Mouse (Mus musculus): ENCODE data around the gene Smagp. TPM values are rescaled to one million over a fixed set of nuclear protein-coding genes. Genes with fewer than 3 reads are reported as not detected.

Gene Smagp
- total and polyA plus RNA-seq, 2 experiments from 2014 or later: 4.3 to 5.8 TPM

DNA sequence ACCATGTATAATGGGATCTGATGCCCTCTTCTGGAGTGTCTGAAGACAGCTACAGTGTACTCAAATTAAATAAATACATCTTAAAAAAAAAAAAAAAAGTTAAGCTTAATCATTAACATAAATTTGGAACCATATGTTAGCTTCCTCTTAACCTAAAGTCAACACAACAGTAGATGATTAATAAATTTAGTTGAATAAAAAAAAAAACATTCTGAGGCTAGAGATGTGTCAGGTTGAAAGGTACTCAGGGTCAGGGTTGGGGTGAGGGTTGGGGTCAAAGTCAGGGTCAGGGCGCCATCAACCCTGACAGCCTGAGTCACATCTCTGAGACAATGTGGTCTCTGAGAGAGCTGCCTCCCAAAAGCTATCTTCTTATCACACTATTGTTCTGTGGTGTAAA, 17.5 kb upstream of the Smagp start:
- Histone ChIP-seq H3K9ac (replicated peaks; ENCODE audit: low read length) (no peak overlapping the region), H3K27me3 (ENCODE audit: insufficient read depth, low read length) (no peaks in the 10 kb centered on the region), H3K4me2 (ENCODE audit: low read depth, low read length) (no peak overlapping the region), H3K4me3 (ENCODE audit: low read length) (no peak overlapping the region), H3K4me1 (ENCODE audit: insufficient read depth, low read length) (no peaks in the 10 kb centered on the region), H3K9me3 (ENCODE audit: low read length) (no peaks in the 10 kb centered on the region), H3K27ac (no peak overlapping the region), H3K36me3 (ENCODE audit: insufficient read depth, low read length) (no peaks in the 10 kb centered on the region)
- TF ChIP-seq CTCF (IDR thresholded peaks at IDR 0.05; ENCODE audit: low read depth): no peak
- ATAC-seq: no peak
- WGBS: 89% methylated on average over 1 of the region's 1 CpGs
- DNase-seq (ENCODE audit: low spot score): no peak

- no peak for ATAC-seq
- Histone ChIP-seq H3K4me1 (ENCODE audit: insufficient read depth, low read length) (no peaks in the 10 kb centered on the region), H3K9me3 (ENCODE audit: low read length) (no peaks in the 10 kb centered on the region), H3K27ac (no peak overlapping the region), H3K4me2 (ENCODE audit: low read depth, low read length) (no peak overlapping the region), H3K36me3 (ENCODE audit: insufficient read depth, low read length) (no peaks in the 10 kb centered on the region), H3K9ac (replicated peaks; ENCODE audit: low read length) (no peak overlapping the region), H3K27me3 (ENCODE audit: insufficient read depth, low read length) (no peaks in the 10 kb centered on the region), H3K4me3 (ENCODE audit: low read length) (no peak overlapping the region)
- 85% methylated on average over 9 of the region's 9 CpGs for WGBS
- TF ChIP-seq CTCF (IDR thresholded peaks at IDR 0.05; ENCODE audit: low read depth): no peak
- DNase-seq (ENCODE audit: low spot score): no peak
These were observed 14.9 kb upstream of the Smagp start for GRCm38 (mm10) chr15:100651610-100652009.

DNA sequence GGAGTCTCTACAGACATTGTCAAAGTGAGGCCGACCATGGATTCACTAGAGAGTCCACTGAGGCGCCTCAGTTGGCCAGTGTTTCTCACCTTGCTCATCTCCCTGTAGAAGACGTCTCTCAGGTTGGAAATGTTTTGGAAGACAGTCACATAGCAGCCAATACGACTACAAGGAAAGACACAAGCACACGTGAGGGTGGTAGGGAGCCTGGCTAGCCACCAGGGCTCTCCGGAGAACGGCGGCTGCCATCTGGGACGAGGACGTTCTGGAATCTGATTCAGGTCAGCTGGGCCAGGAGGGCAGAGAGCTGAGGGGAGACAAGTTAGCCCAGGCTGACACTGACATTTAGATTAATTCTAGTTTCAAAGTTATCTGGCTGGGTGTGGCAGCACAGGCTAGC, 13.4 kb upstream of the Smagp start:
- ATAC-seq (no peak), DNase-seq (ENCODE audit: low spot score) (no peak)
- 83% methylated on average over 10 of the region's 10 CpGs for WGBS
- H3K9ac ChIP-seq (replicated peaks; ENCODE audit: low read length): no peak overlapping the region
- H3K9me3 ChIP-seq (ENCODE audit: low read length): no peaks in the 10 kb centered on the region
- H3K4me3 ChIP-seq (ENCODE audit: low read length): no peak overlapping the region
- no peaks in the 10 kb centered on the region for H3K4me1 ChIP-seq (ENCODE audit: insufficient read depth, low read length)
- H3K27me3 ChIP-seq (ENCODE audit: insufficient read depth, low read length): no peaks in the 10 kb centered on the region
- H3K27ac ChIP-seq: no peak overlapping the region
- no peaks in the 10 kb centered on the region for H3K36me3 ChIP-seq (ENCODE audit: insufficient read depth, low read length)
- no peak overlapping the region for H3K4me2 ChIP-seq (ENCODE audit: low read depth, low read length)
- TF ChIP-seq CTCF (IDR thresholded peaks at IDR 0.05; ENCODE audit: low read depth): no peak

DNA sequence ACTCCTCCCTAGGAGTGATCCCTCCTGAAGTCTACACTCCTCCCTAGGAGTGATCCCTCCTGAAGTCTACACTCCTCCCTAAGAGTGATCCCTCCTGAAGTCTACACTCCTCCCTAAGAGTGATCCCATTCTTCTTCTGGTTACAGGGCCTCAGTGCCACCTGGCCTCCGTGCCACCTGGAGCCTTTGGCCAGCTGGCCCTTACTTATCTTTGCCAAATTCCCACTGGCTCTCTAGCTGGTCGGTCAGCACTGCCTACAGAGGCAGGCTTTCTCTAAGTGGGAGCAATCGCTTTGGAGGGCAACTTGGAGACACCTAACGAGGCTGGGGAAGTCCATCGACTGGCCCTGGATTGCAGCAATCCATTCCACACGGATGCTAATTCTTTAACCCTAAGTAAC, 9.4 kb upstream of the Smagp start:
- no peak for DNase-seq (ENCODE audit: low spot score)
- ATAC-seq: no peak
- WGBS: 81% methylated on average over 6 of the region's 6 CpGs
- TF ChIP-seq CTCF (IDR thresholded peaks at IDR 0.05; ENCODE audit: low read depth): no peak
- Histone ChIP-seq H3K27ac (no peak overlapping the region), H3K27me3 (ENCODE audit: insufficient read depth, low read length) (no peaks in the 10 kb centered on the region), H3K4me1 (ENCODE audit: insufficient read depth, low read length) (no peaks in the 10 kb centered on the region), H3K9me3 (ENCODE audit: low read length) (no peaks in the 10 kb centered on the region), H3K9ac (replicated peaks; ENCODE audit: low read length) (no peak overlapping the region), H3K4me3 (ENCODE audit: low read length) (no peak overlapping the region), H3K36me3 (ENCODE audit: insufficient read depth, low read length) (no peaks in the 10 kb centered on the region), H3K4me2 (ENCODE audit: low read depth, low read length) (no peak overlapping the region)

GRCm38 (mm10) chr15:100642451-100642850, 5.7 kb upstream of the Smagp start:
- Histone ChIP-seq H3K4me2 (ENCODE audit: low read depth, low read length) (no peak overlapping the region), H3K27me3 (ENCODE audit: insufficient read depth, low read length) (peaks cover 9% of the 10 kb centered on the region), H3K9me3 (ENCODE audit: low read length) (no peaks in the 10 kb centered on the region), H3K36me3 (ENCODE audit: insufficient read depth, low read length) (no peaks in the 10 kb centered on the region), H3K4me1 (ENCODE audit: insufficient read depth, low read length) (no peaks in the 10 kb centered on the region), H3K27ac (no peak overlapping the region), H3K9ac (replicated peaks; ENCODE audit: low read length) (no peak overlapping the region), H3K4me3 (ENCODE audit: low read length) (no peak overlapping the region)
- no peak for ATAC-seq
- TF ChIP-seq CTCF (IDR thresholded peaks at IDR 0.05; ENCODE audit: low read depth): no peak
- DNase-seq (ENCODE audit: low spot score): no peak
- WGBS: 97% methylated on average over 7 of the region's 7 CpGs

DNA sequence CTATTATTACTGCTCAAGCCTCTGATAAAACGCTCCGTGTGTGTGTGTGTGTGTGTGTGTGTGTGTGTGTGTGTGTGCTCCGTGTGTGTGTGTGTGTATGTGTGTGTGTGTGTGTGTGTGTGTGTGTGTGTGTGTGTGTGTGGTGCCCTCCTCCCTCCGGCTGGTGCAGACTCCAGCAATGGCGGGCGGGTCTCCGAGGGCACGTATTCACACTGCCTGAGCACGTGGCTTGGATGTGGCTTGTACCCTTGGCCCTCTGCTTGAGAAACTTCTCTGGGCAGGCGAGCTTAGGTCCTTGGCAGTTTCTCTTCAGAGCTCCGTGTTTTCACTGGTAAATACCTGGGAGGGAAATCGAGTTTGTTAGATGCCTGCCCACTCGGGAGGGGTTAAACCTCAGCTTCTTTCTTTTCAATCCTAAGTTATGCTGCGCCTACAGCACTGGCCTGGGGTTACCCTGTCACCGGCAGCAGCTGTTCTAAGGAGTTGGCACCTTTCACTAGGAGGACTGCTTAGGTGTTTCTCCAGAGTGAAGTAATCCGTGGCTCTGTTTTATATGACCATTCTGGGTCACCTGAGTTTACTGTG, 4.6 kb upstream of the Smagp start:
- 0 out of 2 replicates have a peak, but pooled peaks cover 3% of the 10 kb centered on the region for H3K4me1 ChIP-seq (ENCODE audit: insufficient read depth, low read length)
- H3K4me2 ChIP-seq (ENCODE audit: low read depth, low read length): no peak overlapping the region
- H3K27me3 ChIP-seq (ENCODE audit: insufficient read depth, low read length): peaks cover 20% of the 10 kb centered on the region
- H3K9me3 ChIP-seq (ENCODE audit: low read length): no peaks in the 10 kb centered on the region
- H3K9ac ChIP-seq (replicated peaks; ENCODE audit: low read length): no peak overlapping the region
- no peak for ATAC-seq
- TF ChIP-seq CTCF (IDR thresholded peaks at IDR 0.05; ENCODE audit: low read depth): no peak
- H3K27ac ChIP-seq: no peak overlapping the region
- no peaks in the 10 kb centered on the region for H3K36me3 ChIP-seq (ENCODE audit: insufficient read depth, low read length)
- H3K4me3 ChIP-seq (ENCODE audit: low read length): no peak overlapping the region
- DNase-seq (ENCODE audit: low spot score): no peak
- 61% methylated on average over 15 of the region's 16 CpGs for WGBS

- Histone ChIP-seq H3K4me2 (ENCODE audit: low read depth, low read length) (no peak overlapping the region), H3K4me1 (ENCODE audit: insufficient read depth, low read length) (0 out of 2 replicates have a peak, but pooled peaks cover 3% of the 10 kb centered on the region), H3K36me3 (ENCODE audit: insufficient read depth, low read length) (no peaks in the 10 kb centered on the region), H3K27me3 (ENCODE audit: insufficient read depth, low read length) (peaks cover 31% of the 10 kb centered on the region), H3K9ac (replicated peaks; ENCODE audit: low read length) (no peak overlapping the region), H3K4me3 (ENCODE audit: low read length) (no peak overlapping the region), H3K9me3 (ENCODE audit: low read length) (no peaks in the 10 kb centered on the region), H3K27ac (no peak overlapping the region)
- 78% methylated on average over 16 of the region's 16 CpGs for WGBS
- DNase-seq (ENCODE audit: low spot score) (no peak), ATAC-seq (no peak)
- no peak for TF ChIP-seq CTCF (IDR thresholded peaks at IDR 0.05; ENCODE audit: low read depth)
These were observed 3.4 kb upstream of the Smagp start for GRCm38 (mm10) chr15:100639972-100640750.

All from hindbrain, postnatal 0 days (tissue).